Mouse (Mus musculus) midbrain, embryonic 12.5 days (tissue): Measurements from ENCODE around the gene Prpf40a. TPM values are rescaled to one million over a fixed set of nuclear protein-coding genes. Genes with fewer than 3 reads are reported as not detected.
A peak's percentile ranks its signal among the peaks of the same experiment; 100 is the strongest.

ENCODE experiments used
- ATAC-seq: fragments of 200-750 bp; cut with Nextera tagmentation; 2 replicates; pipeline ENCODE4 v1.8.0; 2017; ENCODE audit warnings: low read depth, moderate TSS enrichment, moderate library complexity; ENCODE audit not compliant: low FRiP score
- H3K27ac ChIP-seq: fragments of 300-500 bp; sonication (generic); replicated peaks from 2 replicates; pipeline ENCODE4 v1.5.1; 2016; ENCODE audit warnings: mild to moderate bottlenecking
- H3K27me3 ChIP-seq: fragments of 300-500 bp; sonication (generic); 2 replicates; pipeline ENCODE4 v1.6.1; 2016; ENCODE audit warnings: mild to moderate bottlenecking
- H3K36me3 ChIP-seq: fragments of 300-500 bp; sonication (generic); 2 replicates; pipeline ENCODE4 v1.6.1; 2016
- H3K4me1 ChIP-seq: fragments of 300-500 bp; sonication (generic); 2 replicates; pipeline ENCODE4 v1.6.1; 2016
- H3K4me2 ChIP-seq: fragments of 300-500 bp; sonication (generic); replicated peaks from 2 replicates; pipeline ENCODE4 v1.6.1; 2016; ENCODE audit warnings: mild to moderate bottlenecking, moderate library complexity
- H3K4me3 ChIP-seq: fragments of 300-500 bp; sonication (generic); 2 replicates; pipeline ENCODE4 v1.5.1; 2016; ENCODE audit warnings: mild to moderate bottlenecking
- H3K9ac ChIP-seq: fragments of 300-500 bp; sonication (generic); replicated peaks from 2 replicates; pipeline ENCODE4 v1.6.1; 2016; ENCODE audit warnings: mild to moderate bottlenecking, moderate library complexity
- H3K9me3 ChIP-seq: fragments of 300-500 bp; sonication (generic); 2 replicates; pipeline ENCODE4 v1.6.1; 2016; ENCODE audit warnings: mild to moderate bottlenecking
- WGBS: fragments of 180-500 bp; shearing (Covaris S2); methylation state at CpG from one replicate; pipeline ENCODE4 v1.1.7; 2016; 5-methylcytosine and 5-hydroxymethylcytosine counted together
- polyA plus RNA-seq: library from polyadenylated mRNA; unstranded; fragments of >200 nt; fragmentation: Nextera tagmentation; extraction: Ambion mirVana; gene quantifications from 2 replicates; pipeline ENCODE4 v1.2.1, GENCODE M21; 2016

The Prpf40a gene
- polyA plus RNA-seq, result 162 and 163 TPM in 2 replicates

DNA sequence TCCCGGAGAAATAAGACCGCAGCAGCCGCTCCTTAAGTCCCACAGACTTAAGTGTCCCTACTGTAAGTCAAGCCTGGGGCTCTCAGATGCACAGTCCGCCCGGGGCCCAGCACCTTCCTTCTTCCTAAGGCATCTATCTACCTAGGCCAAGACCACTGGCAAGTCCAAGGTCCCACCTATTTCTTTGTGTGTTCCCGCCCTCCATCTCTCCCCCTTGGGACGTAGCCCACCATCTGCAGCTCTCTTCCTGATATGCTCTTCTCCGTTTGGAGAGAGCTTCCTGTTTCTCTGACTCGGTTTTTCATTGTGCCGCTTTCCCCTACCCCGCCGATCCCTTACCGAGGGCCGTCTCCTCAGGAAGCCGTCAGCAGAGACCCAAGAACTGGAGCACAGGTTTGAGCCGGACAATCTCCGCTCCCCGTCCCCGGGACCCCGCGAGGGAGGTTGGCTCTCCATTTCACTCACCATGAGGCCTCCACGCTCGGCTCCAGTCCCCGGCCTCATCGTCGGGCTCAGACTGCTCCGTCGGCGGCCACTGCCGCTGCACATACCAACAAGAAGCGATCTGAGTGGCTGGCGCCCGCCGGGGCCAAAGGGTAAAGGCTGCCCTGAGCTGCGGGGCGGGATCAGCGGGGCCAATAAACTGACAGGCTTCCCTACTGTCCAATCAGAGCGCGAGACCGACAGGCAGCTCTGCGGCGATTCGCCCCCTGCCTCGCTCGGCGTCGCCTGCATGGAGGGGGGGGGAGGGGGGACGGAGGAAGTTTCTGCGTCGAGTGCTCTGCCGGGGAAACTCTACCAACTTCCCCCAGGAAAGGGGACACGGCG lies at the start of gene Prpf40a:
Gene Prpf40a (minus strand): TSS at position 601 of the 828 bp plus-strand sequence.
- Histone ChIP-seq H3K9me3 (no peaks in the 10 kb centered on the region; the same call in 1 of the 2 replicates), H3K9ac (peak within 1 kb of the TSS; percentile 84), H3K27ac (peak within 1 kb of the TSS; percentile 95), H3K4me2 (peak within 1 kb of the TSS; percentile 57), H3K4me1 (peaks cover 14% of the 10 kb centered on the region), H3K27me3 (no peaks in the 10 kb centered on the region), H3K36me3 (peaks cover 25% of the 10 kb centered on the region), H3K4me3 (peak within 1 kb of the TSS; percentile 87)
- WGBS, result under 1% methylated on average over 52 of the region's 53 CpGs
- ATAC-seq, result peak; percentile 96

DNA sequence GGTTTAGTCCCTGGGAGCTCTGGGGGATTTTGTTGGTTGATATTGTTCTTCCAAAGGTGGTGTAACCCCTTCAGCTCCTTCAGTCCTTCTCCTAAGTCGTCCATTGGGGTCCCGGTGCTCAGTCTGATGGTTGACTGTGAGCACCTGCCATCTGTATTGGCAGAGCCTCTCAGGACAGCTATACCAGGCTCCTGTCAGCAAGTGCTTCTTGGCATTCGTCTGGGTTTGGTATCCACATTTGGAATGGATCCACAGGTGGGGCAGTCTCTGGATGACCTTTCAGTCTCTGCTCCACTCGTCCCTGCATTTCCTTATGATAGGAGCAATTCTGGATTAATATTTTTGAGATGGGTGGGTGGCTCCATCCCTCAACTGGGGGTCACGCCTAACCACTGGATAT lies 31.2 kb upstream of the Prpf40a start:
- ATAC-seq, result no peak
- 0 out of 2 replicates have a peak, but pooled peaks cover 8% of the 10 kb centered on the region for H3K36me3 ChIP-seq
- 0 out of 2 replicates have a peak, but pooled peaks cover 4% of the 10 kb centered on the region for H3K9me3 ChIP-seq
- H3K4me1 ChIP-seq, result no peaks in the 10 kb centered on the region
- 88% methylated on average over 5 of the region's 5 CpGs for WGBS
- H3K27me3 ChIP-seq, result no peaks in the 10 kb centered on the region
- H3K4me2 ChIP-seq, result no peak overlapping the region
- H3K27ac ChIP-seq, result no peak overlapping the region
- no peak overlapping the region for H3K4me3 ChIP-seq
- no peak overlapping the region for H3K9ac ChIP-seq

DNA sequence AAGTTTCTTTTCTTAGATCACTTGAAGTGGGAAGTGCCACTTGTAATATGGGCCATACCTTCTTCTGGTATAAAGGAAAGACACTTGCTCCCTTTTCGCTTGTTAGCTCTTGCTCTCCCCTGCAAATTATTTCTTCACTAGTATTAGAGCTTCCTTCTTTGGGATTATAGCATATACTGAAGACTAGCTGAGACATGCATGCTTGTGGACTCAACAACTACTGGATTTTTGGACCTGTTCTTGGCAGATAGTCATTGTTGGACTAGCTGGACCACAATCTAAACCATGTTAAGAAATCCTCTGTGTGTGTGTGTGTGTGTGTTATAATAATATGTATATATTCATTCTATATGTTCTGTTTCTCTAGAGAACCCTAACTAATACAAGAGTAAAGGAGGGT lies 22.4 kb upstream of the Prpf40a start:
- no peak overlapping the region for H3K4me3 ChIP-seq
- H3K27me3 ChIP-seq, result no peaks in the 10 kb centered on the region
- no peak overlapping the region for H3K9ac ChIP-seq
- 97% methylated on average over 1 of the region's 1 CpGs for WGBS
- H3K4me2 ChIP-seq, result no peak overlapping the region
- no peaks in the 10 kb centered on the region for H3K9me3 ChIP-seq
- no peak overlapping the region for H3K27ac ChIP-seq
- peaks cover 48% of the 10 kb centered on the region for H3K36me3 ChIP-seq
- no peak for ATAC-seq
- no peaks in the 10 kb centered on the region for H3K4me1 ChIP-seq

DNA sequence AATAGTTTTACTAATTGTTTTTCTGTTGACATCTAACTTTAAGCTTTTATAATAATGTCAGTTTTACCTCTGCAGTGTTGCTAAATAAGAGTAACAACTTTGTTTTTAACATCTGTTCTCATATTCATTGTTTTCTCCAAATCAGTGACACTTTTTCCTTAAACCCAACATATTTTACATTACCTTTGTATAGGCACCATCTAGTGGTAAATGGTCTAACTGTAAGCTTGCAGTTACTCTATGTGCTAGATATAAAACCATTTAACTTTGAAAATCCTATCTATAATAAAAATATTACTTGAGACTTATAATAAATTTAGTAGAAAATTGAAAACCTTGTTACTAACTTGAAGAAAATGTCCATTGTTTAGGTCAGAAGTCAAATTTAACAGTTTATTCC lies 15.7 kb upstream of the Prpf40a start:
- no peaks in the 10 kb centered on the region for H3K27me3 ChIP-seq
- H3K9ac ChIP-seq, result no peak overlapping the region
- peaks cover 28% of the 10 kb centered on the region for H3K36me3 ChIP-seq
- no peak for ATAC-seq
- no peak overlapping the region for H3K4me2 ChIP-seq
- H3K27ac ChIP-seq, result no peak overlapping the region
- H3K4me3 ChIP-seq, result no peak overlapping the region
- H3K9me3 ChIP-seq, result no peaks in the 10 kb centered on the region
- no peaks in the 10 kb centered on the region for H3K4me1 ChIP-seq

DNA sequence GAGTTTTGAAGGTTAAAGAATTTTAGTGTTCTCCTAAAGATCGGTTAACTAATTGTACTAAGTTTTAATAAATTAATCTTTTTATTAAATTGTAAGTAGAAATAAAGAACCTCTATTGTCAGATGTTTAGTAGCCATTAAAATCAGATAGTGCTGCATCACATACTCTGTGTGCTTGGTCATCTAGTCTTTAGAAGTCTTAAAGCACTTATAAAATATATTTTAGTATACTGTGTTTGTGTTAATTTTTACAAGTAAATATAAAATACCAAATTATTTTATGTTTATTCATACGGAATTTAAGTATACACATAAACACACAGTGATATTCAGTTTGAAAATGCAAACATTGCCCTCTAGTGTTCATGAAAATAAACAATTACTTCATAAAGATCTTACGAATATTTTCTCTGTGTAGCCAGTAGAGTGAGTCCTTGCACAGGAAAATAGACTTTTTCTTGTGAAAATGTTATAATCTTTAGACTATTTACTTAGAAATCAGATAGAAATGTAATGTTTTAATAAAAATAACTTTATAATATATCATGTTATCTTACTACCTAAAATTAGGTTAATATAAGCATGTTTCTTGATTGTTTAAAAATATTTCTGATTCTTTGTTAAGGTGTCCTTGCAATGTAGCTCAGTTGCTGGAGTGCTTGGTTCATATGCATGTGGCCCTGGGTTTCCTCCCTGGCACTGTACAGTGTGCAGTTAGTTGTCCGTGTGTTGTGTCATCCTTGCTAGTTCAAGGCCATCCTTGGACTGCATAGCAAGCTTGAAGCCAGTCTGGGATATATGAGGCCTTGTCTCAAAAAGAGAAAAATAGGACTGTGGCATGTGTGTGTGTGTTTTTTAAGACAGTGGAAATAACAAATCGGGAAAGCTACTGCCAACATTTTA lies 13.5 kb upstream of the Prpf40a start:
- H3K9ac ChIP-seq, result no peak overlapping the region
- no peaks in the 10 kb centered on the region for H3K9me3 ChIP-seq
- no peak overlapping the region for H3K27ac ChIP-seq
- H3K4me1 ChIP-seq, result no peaks in the 10 kb centered on the region
- peak; percentile 66 for ATAC-seq
- WGBS, result 79% methylated on average over 5 of the region's 5 CpGs
- H3K27me3 ChIP-seq, result no peaks in the 10 kb centered on the region
- H3K4me2 ChIP-seq, result no peak overlapping the region
- no peak overlapping the region for H3K4me3 ChIP-seq
- H3K36me3 ChIP-seq, result peaks cover 21% of the 10 kb centered on the region

DNA sequence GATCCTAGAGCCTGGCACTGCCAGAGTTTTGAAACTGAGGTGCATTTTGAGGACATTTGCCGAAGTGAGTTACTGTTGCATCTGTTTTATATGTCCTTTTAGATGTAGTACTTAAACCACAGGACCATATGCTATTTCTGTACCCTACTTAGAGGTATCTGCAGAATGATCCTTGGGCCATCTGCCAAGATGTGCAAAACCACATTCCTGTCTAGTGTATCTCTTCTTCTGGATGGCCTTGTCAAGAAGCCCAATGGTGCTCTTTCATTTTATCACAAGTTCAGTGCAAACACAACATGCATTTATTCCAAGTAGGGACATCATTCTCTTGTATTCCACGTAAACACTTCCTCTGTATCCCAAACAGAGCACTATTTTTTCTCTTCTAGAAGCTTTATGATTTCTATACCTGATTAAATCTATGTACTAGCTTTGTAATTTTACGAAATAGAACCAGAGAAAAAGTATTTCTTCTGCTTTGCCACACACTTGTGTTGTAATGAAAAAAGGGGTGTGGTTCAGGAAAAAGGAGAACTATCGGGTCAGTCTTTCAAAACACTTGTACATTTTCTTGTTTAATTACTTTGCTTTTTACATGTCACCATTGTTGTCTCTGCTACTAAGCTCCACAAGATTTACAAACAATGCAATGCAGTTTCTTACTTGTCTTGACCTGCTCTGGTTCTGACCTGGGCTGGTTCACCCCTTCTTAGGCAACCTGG lies 9.2 kb upstream of the Prpf40a start:
- Histone ChIP-seq H3K4me3 (no peak overlapping the region), H3K4me1 (no peaks in the 10 kb centered on the region), H3K4me2 (no peak overlapping the region), H3K9me3 (no peaks in the 10 kb centered on the region; the same call in 1 of the 2 replicates), H3K27ac (no peak overlapping the region), H3K36me3 (peaks cover 34% of the 10 kb centered on the region), H3K27me3 (no peaks in the 10 kb centered on the region), H3K9ac (no peak overlapping the region)
- ATAC-seq, result no peak
- 92% methylated on average over 4 of the region's 4 CpGs for WGBS

DNA sequence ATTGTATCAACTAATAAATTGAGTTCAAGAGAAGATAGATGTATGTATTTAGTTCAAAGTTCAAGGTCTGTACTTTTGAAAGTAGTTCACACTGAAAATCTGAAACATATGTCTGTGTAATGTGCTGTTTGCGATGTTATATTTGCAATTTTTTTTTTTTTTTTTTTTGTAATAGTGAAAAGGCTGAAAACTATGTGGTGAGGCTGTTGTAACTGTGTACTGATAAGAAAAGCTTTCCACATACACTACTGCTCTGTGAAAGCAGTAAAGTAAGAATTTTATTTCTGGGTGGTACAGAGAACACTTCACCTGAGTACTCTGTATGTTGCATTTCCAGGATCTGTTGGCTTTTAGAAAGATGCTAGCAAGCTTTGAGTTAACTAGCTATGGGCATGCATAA lies 8.1 kb upstream of the Prpf40a start:
- Histone ChIP-seq H3K36me3 (peaks cover 38% of the 10 kb centered on the region), H3K4me2 (no peak overlapping the region), H3K9me3 (no peaks in the 10 kb centered on the region; the same call in 1 of the 2 replicates), H3K4me1 (no peaks in the 10 kb centered on the region), H3K4me3 (no peak overlapping the region), H3K27me3 (no peaks in the 10 kb centered on the region), H3K9ac (no peak overlapping the region), H3K27ac (no peak overlapping the region)
- WGBS, result 100% methylated on average over 1 of the region's 1 CpGs
- no peak for ATAC-seq

DNA sequence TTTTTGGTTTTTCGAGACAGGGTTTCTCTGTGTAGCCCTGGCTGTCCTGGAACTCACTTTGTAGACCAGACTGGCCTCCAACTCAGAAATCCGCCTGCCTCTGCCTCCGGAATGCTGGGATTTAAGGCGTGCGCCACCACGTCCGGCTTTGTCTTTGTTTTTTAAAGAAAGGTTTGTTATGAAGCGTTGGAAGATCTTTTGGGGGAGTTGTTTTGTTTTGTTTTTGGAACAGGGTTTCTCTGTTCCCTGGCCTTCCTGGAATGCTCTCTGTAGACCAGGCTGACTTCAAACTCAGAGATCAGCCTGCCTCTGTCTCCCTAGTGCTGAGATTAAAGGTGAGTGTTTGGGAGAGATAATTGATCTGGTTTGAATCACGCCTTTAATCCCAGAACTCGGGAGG lies 5.3 kb upstream of the Prpf40a start:
- H3K4me1 ChIP-seq, result peaks cover 8% of the 10 kb centered on the region; the same call in 1 of the 2 replicates
- no peaks in the 10 kb centered on the region; the same call in 1 of the 2 replicates for H3K9me3 ChIP-seq
- H3K4me3 ChIP-seq, result no peak overlapping the region
- WGBS, result 92% methylated on average over 10 of the region's 10 CpGs
- H3K27me3 ChIP-seq, result no peaks in the 10 kb centered on the region
- H3K27ac ChIP-seq, result no peak overlapping the region
- H3K4me2 ChIP-seq, result no peak overlapping the region
- peaks cover 34% of the 10 kb centered on the region for H3K36me3 ChIP-seq
- no peak overlapping the region for H3K9ac ChIP-seq
- no peak for ATAC-seq

DNA sequence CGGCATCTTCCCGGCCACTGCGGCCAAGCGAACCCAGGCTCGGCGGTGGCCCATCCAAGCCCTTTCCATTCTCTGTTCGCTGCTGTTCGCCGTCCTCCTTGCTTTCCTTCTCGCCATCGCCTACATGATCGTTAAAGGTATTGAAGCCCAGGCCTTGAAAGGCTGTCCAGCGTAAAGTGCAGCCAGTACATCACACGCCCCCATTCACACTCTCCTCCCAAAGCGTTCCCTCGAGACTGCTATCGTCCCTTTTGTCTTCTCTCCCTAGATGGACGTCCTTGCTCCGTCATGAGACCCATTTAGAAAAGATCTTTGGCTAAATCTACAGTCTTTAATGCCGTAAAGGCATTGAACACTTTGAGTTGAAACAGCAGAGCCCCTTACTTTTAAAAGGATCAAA lies 1.3 kb upstream of the Prpf40a start:
- H3K36me3 ChIP-seq, result peaks cover 31% of the 10 kb centered on the region
- no peaks in the 10 kb centered on the region; the same call in 1 of the 2 replicates for H3K9me3 ChIP-seq
- peak; percentile 0; the same call in 1 of the 2 replicates for ATAC-seq
- under 1% methylated on average over 20 of the region's 20 CpGs for WGBS
- peak overlapping the region; percentile 84 for H3K9ac ChIP-seq
- H3K27me3 ChIP-seq, result no peaks in the 10 kb centered on the region
- H3K4me3 ChIP-seq, result peak overlapping the region; percentile 87
- H3K27ac ChIP-seq, result peak overlapping the region; percentile 95
- H3K4me2 ChIP-seq, result peak overlapping the region; percentile 57
- peaks cover 14% of the 10 kb centered on the region for H3K4me1 ChIP-seq

DNA sequence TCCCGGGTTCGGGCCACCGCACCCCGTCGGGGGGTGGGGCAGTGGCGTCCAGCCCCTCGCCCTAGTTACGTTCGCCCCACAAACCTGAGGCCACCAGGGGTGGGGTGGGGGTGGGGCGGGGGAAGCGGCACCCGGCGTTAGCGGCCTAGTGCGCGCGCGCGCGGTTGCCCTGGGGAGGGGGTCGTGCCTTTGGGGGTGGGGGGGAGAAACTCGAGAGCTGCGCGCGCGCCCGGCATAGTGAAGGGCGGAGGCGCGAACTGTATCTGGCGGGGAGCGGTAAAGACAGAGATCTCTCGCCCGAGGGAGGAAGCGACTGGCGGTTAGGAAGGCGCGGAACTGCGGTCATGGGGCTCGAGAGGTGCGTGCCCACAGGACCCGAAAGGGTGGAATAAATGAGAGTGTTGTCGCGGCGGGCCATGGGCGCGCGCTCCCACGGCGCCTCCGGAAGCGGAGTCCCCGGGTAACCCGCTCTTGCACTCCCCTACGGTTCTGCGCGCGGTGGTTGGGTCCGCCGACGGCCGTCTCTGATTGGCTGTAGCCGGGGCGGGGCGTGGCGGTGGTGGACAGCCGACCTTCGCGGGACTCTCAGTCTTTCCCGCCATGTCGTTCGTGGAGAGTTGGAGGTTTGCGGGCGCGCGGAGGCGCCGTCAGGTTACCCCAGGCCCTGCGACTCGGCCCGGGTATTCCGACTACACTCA lies 588 bp upstream of the Prpf40a start, which contains the start of gene Arl6ip6:
Gene Arl6ip6 (plus strand): TSS at position 204 of the 698 bp plus-strand sequence.
- H3K9ac ChIP-seq, result peak within 1 kb of the TSS; percentile 84
- no peaks in the 10 kb centered on the region for H3K27me3 ChIP-seq
- peak within 1 kb of the TSS; percentile 95 for H3K27ac ChIP-seq
- WGBS, result under 1% methylated on average over 75 of the region's 82 CpGs
- H3K36me3 ChIP-seq, result peaks cover 29% of the 10 kb centered on the region
- peak within 1 kb of the TSS; percentile 57 for H3K4me2 ChIP-seq
- ATAC-seq, result peak; percentile 91
- peak within 1 kb of the TSS; percentile 87 for H3K4me3 ChIP-seq
- peaks cover 14% of the 10 kb centered on the region for H3K4me1 ChIP-seq
- no peaks in the 10 kb centered on the region; the same call in 1 of the 2 replicates for H3K9me3 ChIP-seq

DNA sequence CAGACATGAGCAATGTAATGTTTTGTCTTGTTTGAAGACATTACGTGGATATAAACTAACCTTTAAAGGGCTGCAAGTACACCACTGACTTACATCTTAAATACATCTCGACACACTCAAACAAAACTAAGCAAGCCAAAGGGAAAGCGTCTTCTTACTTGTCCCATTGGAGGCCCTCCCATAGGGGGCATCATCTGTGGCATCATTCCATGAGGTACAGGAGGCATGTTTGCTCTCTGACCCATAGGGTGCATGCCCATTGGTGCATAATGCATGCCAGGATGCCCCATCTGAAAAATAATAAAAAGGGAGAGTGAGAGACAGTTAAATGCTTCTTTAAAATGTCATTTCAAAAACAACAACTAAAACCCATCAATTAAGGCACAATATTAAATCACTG lies 1.3 kb downstream of the Prpf40a start:
- WGBS, result 70% methylated on average over 3 of the region's 3 CpGs

More for the DNA sequence above, 1.3 kb downstream of the Prpf40a start:
- H3K4me1 ChIP-seq, result peaks cover 14% of the 10 kb centered on the region
- no peak for ATAC-seq
- peak overlapping the region; percentile 87 for H3K4me3 ChIP-seq
- peak overlapping the region; percentile 57 for H3K4me2 ChIP-seq
- H3K9ac ChIP-seq, result peak overlapping the region; percentile 29; the same call in 1 of the 2 replicates
- peaks cover 18% of the 10 kb centered on the region for H3K36me3 ChIP-seq
- no peaks in the 10 kb centered on the region for H3K9me3 ChIP-seq
- H3K27me3 ChIP-seq, result no peaks in the 10 kb centered on the region
- H3K27ac ChIP-seq, result no peak overlapping the region
